Mouse (Mus musculus) lung, postnatal 0 days (tissue): ENCODE data around the gene Gm28051.

Experiments
- CTCF ChIP-seq: IDR thresholded peaks from 2 replicates; pipeline ENCODE4 v1.5.1; 2016; ENCODE audit warnings: antibody characterized with exemption, mild to moderate bottlenecking
- EP300 ChIP-seq: IDR thresholded peaks from 2 replicates; pipeline ENCODE4 v1.6.1; 2016; ENCODE audit warnings: antibody characterized with exemption, mild to moderate bottlenecking, control low read depth

DNA sequence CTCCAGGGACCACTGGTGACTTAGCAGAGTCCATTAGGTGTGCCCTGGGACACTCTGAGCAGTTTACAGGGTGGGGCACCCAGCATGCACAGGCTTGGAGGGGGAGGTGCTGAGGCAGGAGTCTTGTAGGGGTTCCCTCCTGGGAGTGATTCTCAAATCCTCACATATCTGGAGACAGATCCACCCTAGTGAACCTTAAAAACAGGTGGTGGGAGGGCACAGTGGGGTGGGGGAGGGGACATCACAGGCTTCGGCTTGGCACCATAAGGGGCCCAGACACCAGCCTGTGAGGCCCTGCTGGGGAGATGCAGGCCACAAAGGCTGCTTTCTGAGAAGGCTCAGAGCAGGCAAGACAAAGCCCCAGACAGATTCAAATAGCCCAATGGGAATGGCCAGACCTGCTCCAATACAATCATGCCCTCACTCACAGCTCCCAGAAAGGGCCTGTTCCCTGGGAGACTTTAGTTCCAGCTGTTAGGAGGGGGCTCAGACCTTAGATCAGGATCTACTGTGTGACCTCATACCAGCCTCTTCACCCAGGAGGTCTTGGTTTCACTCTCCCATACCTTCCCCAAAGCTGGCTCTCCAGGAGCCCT lies 59.4 kb downstream of the Gm28051 start:
- TF ChIP-seq CTCF (no peak), EP300 (no peak)
